Mouse (Mus musculus) left cerebral cortex, postnatal 4 days (tissue): Measurements from ENCODE around the gene Slc51b. TPM values are rescaled to one million over a fixed set of nuclear protein-coding genes. Genes with fewer than 3 reads are reported as not detected.

ENCODE experiments used
- DNase-seq: peaks from one replicate; pipeline ENCODE4 v3.0.0-alpha.2; 2022
- intact Hi-C: fragments of 180-260 bp; cut with DNase I; formaldehyde crosslinking; loops from one replicate; pipeline ENCODE4 v1.15.1; 2025
- total RNA-seq, 2 experiments: library from RNA; stranded (reverse); gene quantifications; 2 replicates each; pipeline ENCODE4 v1.2.3; 2021

The Slc51b gene
- total RNA-seq = not detected

DNA sequence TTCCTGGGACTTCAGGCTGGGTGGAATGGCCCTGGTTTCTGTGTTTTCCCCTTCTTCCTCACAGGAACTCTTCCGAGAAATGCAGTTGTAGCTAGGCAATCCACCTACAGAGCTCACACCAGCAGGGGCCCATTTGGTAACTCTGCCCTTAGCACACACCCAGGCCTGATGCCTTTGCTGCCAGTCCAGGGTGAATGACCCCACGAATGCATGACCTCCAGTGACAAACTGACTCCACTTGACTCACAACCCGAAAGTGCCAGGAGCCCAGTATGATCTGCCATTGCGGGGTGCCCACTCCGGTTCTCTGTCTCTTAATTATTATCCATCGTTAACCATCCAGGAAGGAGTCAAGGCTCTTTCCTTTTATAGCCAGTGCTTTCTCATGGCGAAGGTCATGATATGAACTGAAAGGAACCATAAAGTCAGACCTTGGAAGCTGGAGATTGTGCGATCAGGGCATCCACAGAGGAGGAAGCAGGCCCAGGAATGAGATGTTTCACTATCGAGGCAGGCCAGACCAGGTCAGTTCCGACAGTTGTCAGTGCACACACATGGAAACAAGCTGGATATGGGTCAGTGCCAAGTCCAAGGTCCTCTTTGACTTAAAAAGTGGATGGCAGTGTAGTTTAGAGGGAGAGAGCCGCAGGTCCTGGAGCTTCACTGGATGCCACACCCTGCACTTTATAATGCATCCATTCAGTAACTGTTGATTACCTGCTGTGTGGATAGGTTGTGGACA, at the start of gene Slc51b:
Gene Slc51b (minus strand): TSS at position 196 of the 742 bp plus-strand sequence.
- no peak for DNase-seq
- intact Hi-C loops = no loop called here

DNA sequence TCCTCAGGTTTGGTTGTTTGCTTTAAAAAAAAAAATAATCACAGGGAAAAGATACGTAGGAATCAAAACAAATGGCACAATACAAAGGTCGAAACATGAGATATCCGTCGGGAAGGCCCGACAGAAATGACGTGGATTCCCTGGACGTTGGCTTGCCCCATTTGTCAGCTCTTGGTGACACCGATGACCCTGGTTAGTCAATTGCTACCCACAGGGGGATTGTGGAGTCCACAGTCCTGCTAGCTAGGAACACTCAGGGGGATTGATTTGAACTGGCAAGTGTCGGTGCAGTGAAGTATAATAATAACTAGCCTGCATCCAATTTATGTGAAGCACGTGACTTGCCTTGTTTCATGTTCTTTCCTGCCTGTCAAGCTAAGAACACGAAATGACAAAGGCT, 44.9 kb upstream of the Slc51b start:
- no peak for DNase-seq
- intact Hi-C loops = no loop called here

DNA sequence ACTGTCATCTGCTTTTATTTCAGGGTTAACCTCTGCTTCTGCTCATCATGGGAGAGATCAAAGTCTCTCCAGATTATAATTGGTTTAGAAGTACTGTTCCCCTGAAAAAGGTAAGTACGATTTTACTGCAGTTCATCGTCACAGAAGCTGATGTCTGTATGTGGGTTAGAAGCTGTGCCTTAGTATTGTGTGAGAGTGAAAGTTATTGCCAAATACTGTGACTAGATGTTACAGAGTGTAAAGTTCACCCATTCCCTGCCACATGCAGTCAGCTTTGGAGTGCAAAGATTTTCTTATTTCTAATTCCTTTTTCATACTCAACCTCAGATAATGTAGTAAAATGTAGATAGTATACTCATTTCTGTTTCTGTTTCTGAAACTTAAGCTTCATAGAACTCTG, 42.5 kb upstream of the Slc51b start:
- no peak for DNase-seq
- intact Hi-C loops = no loop called here

DNA sequence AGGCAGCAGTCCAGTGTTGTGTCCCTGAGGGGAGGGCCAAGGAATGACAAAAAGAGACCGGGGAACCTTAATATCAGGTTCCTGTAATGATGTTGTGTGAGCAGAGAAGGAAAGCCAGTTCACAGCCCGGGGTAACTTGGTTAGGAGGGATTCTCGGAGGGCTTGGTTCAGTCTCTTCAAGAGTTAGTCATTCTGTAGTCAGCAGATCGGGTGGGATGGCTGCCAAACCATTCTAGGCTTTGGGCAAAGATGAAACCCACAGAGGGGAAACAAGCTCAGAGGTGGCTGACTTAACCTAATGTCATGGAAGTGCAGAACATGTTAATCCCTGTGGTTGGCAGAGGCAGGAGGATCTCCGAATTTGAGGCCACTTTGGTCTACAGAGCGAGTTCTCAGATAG, 41.4 kb upstream of the Slc51b start:
- intact Hi-C loops = no loop called here
- DNase-seq = peak; percentile 21

DNA sequence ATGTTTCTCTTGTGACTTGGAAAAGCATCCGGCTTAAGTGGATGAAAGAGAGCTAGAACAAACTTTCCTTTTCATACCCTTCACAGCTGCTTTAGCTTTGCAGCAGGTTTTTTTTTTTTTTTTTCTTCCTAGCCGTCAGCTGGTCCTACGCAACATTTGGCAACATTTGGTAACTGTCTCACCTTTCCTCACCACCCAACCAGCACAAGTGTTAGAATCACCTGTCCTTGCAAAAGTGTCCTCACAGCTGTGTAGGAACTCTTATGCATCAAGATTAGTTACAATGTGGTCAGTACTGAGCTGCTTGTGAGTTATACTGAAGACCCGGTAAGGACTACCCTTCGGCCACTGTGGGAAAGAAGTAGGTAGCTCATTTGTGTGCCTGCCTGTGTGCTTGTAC, 39.8 kb upstream of the Slc51b start:
- intact Hi-C loops = no loop called here
- no peak for DNase-seq

DNA sequence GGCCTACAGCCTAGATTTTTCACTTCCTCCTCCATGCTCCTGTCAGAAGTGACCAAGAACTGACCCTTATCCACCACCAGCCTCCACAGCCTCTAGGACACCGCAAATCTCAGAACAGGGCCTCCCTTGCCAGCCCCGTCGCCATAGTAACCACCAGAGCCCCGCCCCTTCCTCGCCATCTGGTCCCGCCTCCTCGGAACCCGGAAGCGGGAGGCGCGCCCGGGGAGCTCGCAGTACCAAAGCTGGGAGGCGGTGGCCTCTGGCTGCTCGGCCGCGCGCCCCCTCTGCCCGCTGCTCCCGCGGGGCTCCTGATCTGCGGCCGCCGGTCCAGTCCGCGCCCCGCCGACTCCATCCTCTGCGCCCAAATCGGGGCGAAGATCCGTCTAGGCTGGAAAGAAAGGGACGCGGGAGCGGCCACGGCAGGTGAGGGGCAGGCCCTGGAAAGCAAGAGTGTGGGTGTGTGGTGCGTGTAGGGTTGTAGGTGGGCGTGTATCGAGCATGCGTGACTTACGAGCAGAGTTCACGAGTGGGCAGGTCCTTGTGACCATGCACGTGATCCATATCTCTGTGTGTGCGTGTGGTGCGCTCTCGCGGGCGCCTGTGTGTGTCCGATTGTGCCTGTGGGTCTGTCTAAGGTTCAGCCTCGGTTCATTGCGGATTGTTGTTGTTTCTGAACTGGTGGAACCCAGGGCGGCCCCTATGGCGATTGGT, 38.1 kb upstream of the Slc51b start, which contains the start of gene Spg21:
Gene Spg21 (plus strand): TSS at position 216 of the 711 bp plus-strand sequence.
- intact Hi-C loops = no loop called here
- peak; percentile 97 for DNase-seq

DNA sequence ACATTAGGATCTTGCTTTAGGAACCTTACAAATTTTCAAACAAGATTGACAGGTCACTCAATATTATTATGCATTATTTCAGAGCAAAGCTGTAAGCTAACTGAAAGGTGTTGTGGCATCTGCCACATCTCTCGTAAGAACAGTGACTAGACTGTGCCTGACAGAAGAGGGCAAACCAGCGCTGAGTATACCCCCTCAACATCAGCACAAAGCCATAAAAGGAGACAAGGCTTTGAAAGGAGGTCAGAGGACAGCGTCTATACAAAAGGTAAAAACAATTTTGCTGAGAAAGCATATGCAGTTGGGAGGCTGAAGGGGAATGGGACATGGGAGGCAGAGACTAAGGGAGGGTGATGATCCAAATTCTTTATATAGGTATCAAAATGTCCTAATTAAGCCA, 37.4 kb upstream of the Slc51b start:
- no peak for DNase-seq

DNA sequence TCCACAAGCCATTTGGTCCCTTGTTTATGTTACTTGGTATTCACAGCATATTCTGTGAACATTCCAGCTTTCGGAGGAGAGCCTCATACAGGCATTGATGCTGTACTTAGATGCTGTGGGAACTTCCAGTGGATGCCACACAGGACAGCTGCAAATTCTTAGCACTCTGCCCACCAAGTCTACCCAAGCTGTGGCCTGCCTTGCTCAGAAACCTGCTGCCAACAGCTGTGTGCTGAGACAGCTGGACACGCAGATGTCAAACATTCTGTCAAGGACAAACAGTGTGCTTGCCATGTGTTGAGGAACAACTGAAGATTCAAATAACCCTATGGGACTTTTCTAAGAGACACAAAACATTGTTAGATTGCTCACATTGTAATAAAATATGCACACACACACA, 36.2 kb upstream of the Slc51b start:
- intact Hi-C loops = no loop called here
- no peak for DNase-seq

More for the DNA sequence above, 37.4 kb upstream of the Slc51b start:
- intact Hi-C loops = no loop called here

DNA sequence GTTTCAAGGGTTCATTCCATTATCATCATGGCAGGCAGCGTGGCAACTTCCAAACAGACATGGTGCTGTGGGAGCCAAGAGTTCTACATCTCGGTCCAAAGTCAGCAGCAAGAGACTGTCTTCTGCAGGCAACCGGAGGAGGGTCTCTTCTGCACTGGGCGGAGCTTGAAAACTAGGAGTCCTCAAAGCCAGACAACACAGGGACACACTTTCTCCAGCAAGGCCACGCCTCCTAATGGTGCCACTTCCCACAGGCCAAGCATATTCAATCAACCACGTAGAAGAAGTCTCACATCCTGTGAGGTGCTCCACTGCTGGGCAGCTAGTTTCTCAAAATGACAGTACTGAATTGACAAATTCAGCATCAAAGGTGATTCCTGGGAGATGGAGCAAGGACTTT, 25.2 kb upstream of the Slc51b start:
- DNase-seq = no peak
- intact Hi-C loops = no loop called here

DNA sequence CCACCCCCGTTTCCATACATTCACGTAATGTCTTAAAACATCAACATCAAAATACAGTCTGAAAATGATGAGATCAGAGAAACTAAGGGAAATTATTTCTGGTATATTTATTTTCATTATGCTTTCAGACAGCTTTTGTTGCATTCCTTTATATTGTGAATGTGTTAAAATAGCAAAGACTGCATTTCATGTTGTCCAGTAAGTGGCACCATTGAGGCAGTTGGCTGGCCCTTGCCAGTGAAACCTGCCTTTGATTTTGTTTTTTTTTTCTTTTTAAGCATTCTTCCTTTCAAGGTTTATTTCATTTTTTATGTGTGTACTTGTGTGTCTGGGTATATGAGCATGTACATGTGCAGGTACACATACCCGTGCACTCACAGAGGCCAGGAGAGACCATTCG, 21.9 kb upstream of the Slc51b start:
- DNase-seq = no peak
- intact Hi-C loops = no loop called here

DNA sequence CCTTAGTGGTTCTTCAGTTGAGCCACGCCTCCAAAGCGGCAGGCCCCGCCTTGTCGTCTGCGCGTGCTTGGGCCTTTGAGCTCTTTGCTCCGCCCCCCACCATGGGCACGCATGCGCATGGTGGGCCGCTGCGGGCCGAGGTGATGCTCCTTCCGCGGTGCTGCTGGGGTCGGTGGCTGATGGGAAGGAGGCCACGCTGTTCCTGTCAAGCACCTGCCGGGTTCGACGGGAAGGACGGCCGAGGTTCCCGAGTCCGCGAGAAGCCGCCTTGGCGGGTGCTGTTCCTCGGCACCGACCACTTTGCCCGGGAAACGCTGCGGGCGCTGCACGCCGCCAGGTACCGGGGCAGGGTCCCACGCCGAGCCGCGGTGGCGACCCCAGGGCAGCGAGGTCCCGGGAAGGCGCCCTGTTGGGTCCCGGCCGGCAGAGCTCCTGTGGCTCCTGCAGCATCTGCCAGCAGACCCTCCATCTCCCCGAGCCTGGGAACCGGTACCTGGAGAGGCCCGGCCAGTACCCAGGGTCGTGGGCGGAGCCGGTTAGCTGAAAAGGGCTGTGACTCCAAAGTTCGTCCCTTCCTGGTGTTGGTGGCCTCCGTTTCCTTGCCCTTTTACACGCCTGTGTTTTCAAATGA, 13.0 kb upstream of the Slc51b start, which contains the start of gene Mtfmt:
Gene Mtfmt (plus strand): TSS at position 112 of the 631 bp plus-strand sequence.
- intact Hi-C loops = loop anchor here (10.0 kb wide), 1 partner anchor 61 kb away; no protein-coding TSS in a partner anchor
- peak; percentile 96 for DNase-seq

DNA sequence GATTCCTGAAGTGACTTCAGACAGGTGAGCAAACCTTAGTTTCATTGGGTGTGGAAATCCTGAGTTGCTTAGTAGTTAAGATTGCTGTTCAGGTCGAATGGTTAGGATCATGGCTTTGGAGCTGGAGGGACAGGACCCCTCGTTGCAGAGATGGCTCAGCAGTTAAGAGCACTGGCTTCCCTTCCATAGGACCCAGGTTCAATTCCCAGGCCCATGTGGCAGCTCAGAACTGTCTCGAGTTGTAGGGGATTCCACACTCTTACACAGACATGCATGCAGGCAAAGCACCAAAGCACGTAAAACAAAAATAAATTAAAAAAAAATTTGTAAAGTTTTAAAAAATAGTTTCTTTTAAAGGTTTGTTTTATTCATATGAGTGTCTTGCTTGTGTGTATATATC, 12.5 kb upstream of the Slc51b start:
- intact Hi-C loops = loop anchor here (10.0 kb wide), 1 partner anchor 60 kb away; no protein-coding TSS in a partner anchor
- DNase-seq = no peak

DNA sequence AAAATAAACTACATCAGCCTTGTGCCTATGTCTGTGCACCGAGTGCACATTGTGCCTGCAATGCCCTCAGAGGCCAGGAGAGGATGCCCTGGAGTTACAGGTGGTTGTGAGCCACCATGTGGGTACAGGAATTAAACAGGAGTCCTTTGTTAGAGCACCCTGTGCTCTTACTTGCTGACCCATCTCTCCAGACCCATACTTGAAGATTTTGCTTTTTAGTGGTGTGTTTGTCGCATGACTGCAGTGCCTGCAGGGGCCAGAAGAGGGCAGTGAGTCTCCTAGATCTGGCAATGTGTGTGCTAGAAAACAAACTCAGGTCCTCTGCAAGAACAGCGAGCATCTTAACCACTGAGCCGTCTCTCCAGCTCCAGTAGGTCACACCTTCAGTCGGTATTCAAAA, 11.4 kb upstream of the Slc51b start:
- intact Hi-C loops = loop anchor here (10.0 kb wide), 1 partner anchor 59 kb away; no protein-coding TSS in a partner anchor
- peak; percentile 60 for DNase-seq

DNA sequence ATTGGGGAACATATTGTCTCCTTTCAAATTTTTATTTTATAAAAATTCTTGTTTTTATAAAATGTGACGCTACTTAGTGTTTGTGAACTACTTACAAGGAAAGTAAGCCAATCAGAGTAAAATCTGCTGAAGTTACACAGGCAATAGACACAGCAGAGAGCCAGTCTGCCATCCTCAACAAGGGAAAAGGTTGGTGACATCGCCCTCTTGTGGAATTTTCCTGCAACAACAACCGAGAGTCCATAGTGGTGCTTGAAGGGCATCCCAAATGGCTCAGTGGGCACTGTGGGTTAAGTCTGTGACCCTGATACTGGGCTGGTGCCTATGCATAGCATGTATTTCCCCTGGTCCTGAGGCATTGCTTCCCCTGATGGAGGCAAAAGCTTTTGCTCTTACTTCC, 9.5 kb upstream of the Slc51b start:
- intact Hi-C loops = loop anchor here (10.0 kb wide), 1 partner anchor 57 kb away; no protein-coding TSS in a partner anchor
- peak; percentile 84 for DNase-seq

DNA sequence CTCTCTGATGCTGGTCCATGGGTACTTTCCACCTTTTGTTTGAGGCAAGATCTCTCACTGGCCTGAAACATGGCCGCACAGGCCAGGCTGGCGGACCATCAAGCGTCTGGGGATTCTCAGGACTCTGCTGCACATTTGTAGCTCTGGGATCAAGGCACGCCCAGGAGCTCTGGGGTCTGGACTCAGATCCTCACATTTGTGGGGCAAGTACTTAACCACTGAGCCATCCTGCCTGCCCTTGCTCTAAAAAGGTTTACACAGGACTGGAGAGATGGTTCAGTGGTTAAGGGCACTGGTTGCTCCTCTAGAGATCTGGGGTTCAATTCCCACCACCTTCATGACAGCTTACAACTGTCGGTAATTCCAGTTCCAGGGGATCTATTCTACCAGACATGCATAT, 8.2 kb upstream of the Slc51b start:
- intact Hi-C loops = loop anchor here (10.0 kb wide), 1 partner anchor 56 kb away; no protein-coding TSS in a partner anchor

DNA sequence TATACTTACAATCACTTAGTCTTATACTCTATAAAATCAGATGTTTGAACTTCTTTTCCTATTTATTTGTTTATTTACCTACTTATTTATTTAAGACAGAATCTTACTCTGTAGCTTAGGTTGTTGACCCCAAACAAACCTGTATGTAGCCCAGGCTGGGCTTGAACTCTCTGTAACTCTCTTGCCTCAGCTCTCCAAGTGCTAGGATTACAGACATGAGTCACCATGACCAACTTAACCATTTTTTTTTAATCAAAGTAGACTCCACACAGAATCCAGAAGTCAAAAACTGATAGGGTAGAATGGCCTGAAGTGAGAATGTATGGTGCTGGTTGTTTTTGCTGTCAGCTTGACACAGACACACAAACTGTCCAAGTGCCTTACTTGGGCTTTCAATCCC, 7.6 kb upstream of the Slc51b start:
- no peak for DNase-seq
- intact Hi-C loops = loop anchor here (10.0 kb wide), 1 partner anchor 56 kb away; no protein-coding TSS in a partner anchor

More for the DNA sequence above, 8.2 kb upstream of the Slc51b start:
- DNase-seq = no peak

DNA sequence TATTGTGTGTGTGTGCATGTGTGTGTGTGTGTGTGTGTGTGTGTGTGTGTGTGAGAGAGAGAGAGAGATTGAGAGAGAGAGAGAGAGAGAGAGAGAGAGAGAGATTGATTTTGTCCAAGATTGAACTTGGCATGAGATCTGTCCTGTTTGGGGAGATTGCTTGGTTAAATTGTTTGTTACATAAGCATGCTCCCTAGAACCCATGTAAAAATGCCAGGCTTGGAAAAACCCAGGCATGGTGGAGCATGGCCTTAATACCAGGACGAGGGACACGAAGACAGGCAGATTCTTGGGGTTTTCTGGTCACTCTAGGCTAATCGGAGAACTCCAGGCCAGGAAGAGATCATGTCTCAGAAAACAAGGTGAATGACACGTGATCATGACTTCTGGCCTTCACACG, 5.2 kb upstream of the Slc51b start:
- intact Hi-C loops = no loop called here
- no peak for DNase-seq

DNA sequence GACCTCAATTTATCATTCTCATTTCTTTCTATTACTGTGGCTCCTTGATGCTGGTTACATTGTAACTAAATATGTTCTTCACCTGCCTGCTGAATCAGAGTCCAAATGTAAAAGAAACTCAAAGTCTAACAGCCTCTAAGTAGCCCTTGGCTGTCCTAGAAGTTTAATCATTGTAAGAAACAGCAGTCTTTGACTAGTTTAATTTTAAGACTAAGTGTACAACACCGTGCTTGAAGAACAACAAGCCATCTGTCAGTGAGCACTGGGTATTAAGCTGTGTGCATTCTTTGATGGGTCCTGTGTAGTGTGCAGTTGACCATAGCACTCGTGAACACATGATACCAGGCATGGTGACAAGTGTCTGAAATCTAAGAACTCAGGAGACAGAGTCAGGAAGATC, 4.8 kb upstream of the Slc51b start:
- intact Hi-C loops = no loop called here
- no peak for DNase-seq

DNA sequence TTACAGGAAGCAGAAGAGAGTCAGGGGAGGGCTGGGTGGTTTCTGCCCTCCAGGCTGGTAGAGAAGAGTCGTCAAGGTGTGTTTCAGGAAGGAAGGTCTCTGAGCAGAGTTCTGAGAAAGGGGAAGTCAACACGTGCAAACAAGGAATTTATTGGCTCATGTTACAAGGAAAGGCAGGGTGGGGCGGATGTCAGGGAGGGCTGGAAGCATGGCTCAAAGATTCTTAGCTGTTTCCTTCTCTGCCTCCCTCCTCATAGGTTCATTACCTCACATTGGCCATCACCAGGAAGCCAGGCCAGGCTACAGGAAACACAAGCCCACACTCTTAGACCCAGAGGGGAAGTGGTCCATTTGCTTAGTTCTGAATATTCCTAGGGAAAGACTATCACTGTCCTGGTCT, 1.6 kb upstream of the Slc51b start:
- intact Hi-C loops = no loop called here
- DNase-seq = no peak

DNA sequence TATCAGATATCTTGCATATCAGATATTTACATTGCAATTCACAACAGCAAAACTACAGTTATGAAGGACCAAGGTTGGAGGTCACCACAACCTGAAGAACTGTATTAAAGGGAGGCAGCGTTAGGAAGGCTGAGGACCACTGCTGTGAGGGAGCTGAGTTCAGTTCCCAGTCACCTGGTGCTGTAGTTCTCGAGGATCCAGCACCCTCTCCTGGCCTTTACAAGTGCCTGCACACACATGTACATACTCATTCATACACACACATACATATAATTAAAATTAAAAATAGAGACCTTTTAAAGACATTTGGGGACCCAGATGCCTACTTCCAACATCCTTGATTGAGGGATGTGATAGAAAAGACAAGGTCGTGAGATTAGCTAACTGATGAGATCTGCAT, 3.1 kb downstream of the Slc51b start:
- no peak for DNase-seq
- intact Hi-C loops = no loop called here

DNA sequence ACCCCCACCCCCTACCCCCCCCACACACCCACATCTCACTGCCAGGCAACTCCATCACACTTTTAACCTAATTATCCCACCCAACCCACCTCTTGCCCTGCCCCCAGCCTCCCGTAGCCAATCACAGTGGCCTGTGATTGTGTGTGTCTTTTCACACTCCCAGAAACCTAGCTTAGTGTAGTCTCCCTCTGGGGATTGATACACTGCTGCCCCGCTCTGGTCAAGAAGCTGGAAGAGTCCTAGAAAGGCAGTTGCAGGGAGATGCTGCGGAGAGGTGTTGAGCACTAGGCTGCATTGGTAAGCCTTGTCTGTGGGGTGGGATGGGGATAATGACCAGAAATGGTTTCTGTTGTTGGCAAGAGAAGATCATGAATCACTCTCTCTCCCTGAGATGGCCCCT, 5.0 kb downstream of the Slc51b start:
- intact Hi-C loops = no loop called here

More for the DNA sequence above, 5.0 kb downstream of the Slc51b start:
- DNase-seq = no peak
